In genomic region chr5:103134839-103135238, GRCm38 (mm10) we compare ENCODE assay signal across 10 mouse cellular contexts.
DNase-seq lines count a peak whose midpoint lies in the region; ATAC-seq and TF ChIP-seq lines count a peak whose summit lies in the region.
"Had no signal": no experiment of that assay in that cellular context is flagged by ENCODE, and none has a peak within 500 bp of the region (broad histone marks: within the 10 kb centered on the region; RNA-seq: fewer than 3 reads in every experiment).

No protein-coding gene starts in this region.

- no peak overlapping the region for H3K4me3 ChIP-seq in heart, embryonic 11.5 days (ENCODE audit: low read depth, low read length)
- no peak overlapping the region for H3K4me3 ChIP-seq in intestine, postnatal 0 days (ENCODE audit: low read depth, low read length)
- H3K4me3 ChIP-seq: embryonic facial prominence, embryonic 12.5 days had no signal

- H3K36me3 ChIP-seq in heart, embryonic 11.5 days (ENCODE audit: control insufficient read depth, insufficient read depth, low read length) = no peaks in the 10 kb centered on the region
- no peaks in the 10 kb centered on the region for H3K36me3 ChIP-seq in intestine, postnatal 0 days (ENCODE audit: control insufficient read depth, insufficient read depth)
- H3K36me3 ChIP-seq: embryonic facial prominence, embryonic 12.5 days had no signal

- intact Hi-C loops in heart, postnatal 10 days (cut with DNase I) = no loop called here

- no peaks in the 10 kb centered on the region for H3K27me3 ChIP-seq in heart, embryonic 11.5 days (ENCODE audit: control insufficient read depth, insufficient read depth, low read length)
- no peaks in the 10 kb centered on the region for H3K27me3 ChIP-seq in intestine, postnatal 0 days (replicated peaks; ENCODE audit: control insufficient read depth, insufficient read depth, low read length)
- H3K27me3 ChIP-seq: embryonic facial prominence, embryonic 12.5 days had no signal

- DNase-seq in heart, postnatal 10 days = peak; percentile 13 to 16
- DNase-seq in right cerebral cortex, adult 18-20 months = peak; percentile 43
- no peak for DNase-seq in right cerebral cortex, postnatal 36 days (ENCODE audit: low spot score in 2 of 2)
- DNase-seq in cerebellum, adult 8-10 months = peak; percentile 58
- peak; percentile 20 for DNase-seq in right cerebral cortex, postnatal 25 days
- DNase-seq in spleen, postnatal 10 days (ENCODE audit: low spot score in 2 of 2) = no peak
- DNase-seq: gastrocnemius, postnatal 36 days had no signal

- 89% methylated on average over 9 of the region's 9 CpGs for WGBS in heart, embryonic 11.5 days (ENCODE audit: insufficient replicate concordance)
- WGBS in intestine, postnatal 0 days = 66% methylated on average over 9 of the region's 9 CpGs

- no peak for TF ChIP-seq CTCF in intestine, postnatal 0 days (IDR thresholded peaks at IDR 0.05; ENCODE audit: low read depth)

- no peak for ATAC-seq in heart, embryonic 11.5 days (replicated peaks; ENCODE audit: insufficient number of reproducible peaks, low FRiP score, low TSS enrichment)
- ATAC-seq in intestine, postnatal 0 days = no peak

- no peak overlapping the region for H3K9ac ChIP-seq in heart, embryonic 11.5 days (ENCODE audit: low read depth, low read length)
- H3K9ac ChIP-seq in intestine, postnatal 0 days (ENCODE audit: low read depth, low read length) = no peak overlapping the region
- H3K9ac ChIP-seq: embryonic facial prominence, embryonic 12.5 days had no signal

- H3K4me1 ChIP-seq in heart, embryonic 11.5 days (ENCODE audit: control insufficient read depth, insufficient read depth, low read length) = no peaks in the 10 kb centered on the region
- no peaks in the 10 kb centered on the region for H3K4me1 ChIP-seq in intestine, postnatal 0 days (replicated peaks; ENCODE audit: control insufficient read depth, insufficient read depth, low read length)
- H3K4me1 ChIP-seq: embryonic facial prominence, embryonic 12.5 days had no signal

- H3K9me3 ChIP-seq in heart, embryonic 11.5 days (replicated peaks; ENCODE audit: control insufficient read depth, low read length) = no peaks in the 10 kb centered on the region
- no peaks in the 10 kb centered on the region for H3K9me3 ChIP-seq in intestine, postnatal 0 days (ENCODE audit: control insufficient read depth)
- H3K9me3 ChIP-seq: embryonic facial prominence, embryonic 12.5 days had no signal

- no peak overlapping the region for H3K4me2 ChIP-seq in heart, embryonic 11.5 days
- no peak overlapping the region for H3K4me2 ChIP-seq in intestine, postnatal 0 days (replicated peaks; ENCODE audit: low read depth)
- H3K4me2 ChIP-seq: embryonic facial prominence, embryonic 12.5 days had no signal

- H3K27ac ChIP-seq in heart, embryonic 11.5 days (ENCODE audit: low read depth, low read length) = no peak overlapping the region
- no peak overlapping the region for H3K27ac ChIP-seq in intestine, postnatal 0 days (ENCODE audit: low read depth, low read length)
- H3K27ac ChIP-seq: embryonic facial prominence, embryonic 12.5 days had no signal

Comparison
In these comparisons a context has a peak if more than half of its experiments do, and no peak if none do; other contexts are left out.
1. DNase-seq: peak in heart, postnatal 10 days (2 of 2), right cerebral cortex, adult 18-20 months (single experiment), cerebellum, adult 8-10 months (single experiment) and right cerebral cortex, postnatal 25 days (single experiment); none in right cerebral cortex, postnatal 36 days (0 of 2) and spleen, postnatal 10 days (0 of 2).